Mouse (Mus musculus) MEL (cell line): Measurements from ENCODE around the gene Gpr19. TPM values are rescaled to one million over a fixed set of nuclear protein-coding genes. Genes with fewer than 3 reads are reported as not detected.

Source experiments
- DNase-seq: peaks from one replicate; pipeline ENCODE4 v3.0.0; 2011; ENCODE audit warnings: low read depth, low spot score
- H3K27ac ChIP-seq: 2 replicates; pipeline ENCODE4 v1.5.1; 2012; ENCODE audit warnings: low read depth, mild to moderate bottlenecking, control low read depth, low read length, moderate library complexity; ENCODE audit not compliant: control insufficient read depth
- H3K27me3 ChIP-seq, 2 experiments: fragments of 150-350 bp in 1 of 2; sonication (generic) in 1 of 2; 2 replicates each; pipeline ENCODE4 v1.6.1; 2012; ENCODE audit warnings: low read length in 2 of 2, mild to moderate bottlenecking in 2 of 2, improper control_type of control experiment in 1 of 2, moderate library complexity in 1 of 2; ENCODE audit not compliant: insufficient read depth in 2 of 2, control insufficient read depth in 1 of 2
- H3K36me3 ChIP-seq, 2 experiments: 2 replicates each; pipeline ENCODE4 v1.6.1; 2012 to 2014; ENCODE audit warnings: low read length in 2 of 2, improper control_type of control experiment in 1 of 2, inconsistent platforms in 1 of 2, mild to moderate bottlenecking in 1 of 2; ENCODE audit not compliant: insufficient read depth in 2 of 2, control insufficient read depth in 1 of 2
- H3K4me1 ChIP-seq, 2 experiments: fragments of 150-350 bp in 1 of 2; sonication (generic) in 1 of 2; 2 replicates each; pipeline ENCODE4 v1.6.1; 2012; ENCODE audit warnings: low read length in 2 of 2, improper control_type of control experiment in 1 of 2, mild to moderate bottlenecking in 1 of 2; ENCODE audit not compliant: insufficient read depth in 2 of 2, control insufficient read depth in 1 of 2
- H3K4me3 ChIP-seq, 2 experiments: fragments of 150-350 bp in 1 of 2; sonication (generic) in 1 of 2; 2 replicates each; pipeline ENCODE4 v1.5.1; 2012; ENCODE audit warnings: low read depth in 2 of 2, low read length in 2 of 2, mild to moderate bottlenecking in 2 of 2, moderate library complexity in 2 of 2, control low read depth in 1 of 2, improper control_type of control experiment in 1 of 2; ENCODE audit not compliant: control insufficient read depth in 1 of 2, insufficient read depth in 1 of 2
- H3K79me2 ChIP-seq: 2 replicates; pipeline ENCODE4 v1.6.1; 2012; ENCODE audit warnings: mild to moderate bottlenecking, low read length, moderate library complexity; ENCODE audit not compliant: control insufficient read depth, poor library complexity, insufficient read depth
- H3K9ac ChIP-seq: 2 replicates; pipeline ENCODE4 v1.6.1; 2012; ENCODE audit warnings: low read depth, mild to moderate bottlenecking, control low read depth, low read length, moderate library complexity; ENCODE audit not compliant: control insufficient read depth, poor library complexity, severe bottlenecking
- H3K9me3 ChIP-seq: fragments of 150-350 bp; sonication (generic); replicated peaks from 2 replicates; pipeline ENCODE4 v1.6.1; 2012; ENCODE audit warnings: mild to moderate bottlenecking, low read length, improper control_type of control experiment, moderate library complexity; ENCODE audit not compliant: insufficient read depth
- BHLHE40 ChIP-seq: IDR thresholded peaks from 2 replicates; pipeline ENCODE4 v1.6.1; 2012; ENCODE audit warnings: low read depth, mild to moderate bottlenecking, inconsistent platforms, low read length, improper control_type of control experiment, borderline replicate concordance
- CHD2 ChIP-seq: IDR thresholded peaks from 2 replicates; pipeline ENCODE4 v1.6.1; 2011; ENCODE audit warnings: low read length, improper control_type of control experiment
- E2F4 ChIP-seq: IDR thresholded peaks from 2 replicates; pipeline ENCODE4 v1.6.1; 2011; ENCODE audit warnings: low read depth, low read length, improper control_type of control experiment, borderline replicate concordance
- EP300 ChIP-seq, 2 experiments: IDR thresholded peaks; 2 replicates each; pipeline ENCODE4 v1.6.1; 2011; ENCODE audit warnings: improper control_type of control experiment in 2 of 2, low read length in 2 of 2, low read depth in 1 of 2, mild to moderate bottlenecking in 1 of 2
- ETS1 ChIP-seq: IDR thresholded peaks from 2 replicates; pipeline ENCODE4 v1.6.1; 2012; ENCODE audit warnings: low read depth, mild to moderate bottlenecking, inconsistent platforms, low read length, improper control_type of control experiment, moderate library complexity
- GABPA ChIP-seq: IDR thresholded peaks from 2 replicates; pipeline ENCODE4 v1.6.1; 2012; ENCODE audit warnings: low read depth, mild to moderate bottlenecking, inconsistent platforms, low read length, improper control_type of control experiment, moderate library complexity
- JUND ChIP-seq: IDR thresholded peaks from 2 replicates; pipeline ENCODE4 v1.6.1; 2011; ENCODE audit warnings: low read depth, mild to moderate bottlenecking, improper control_type of control experiment, low read length
- KAT2A ChIP-seq: conservative IDR thresholded peaks from 2 replicates; pipeline ENCODE4 v1.6.1; 2012; ENCODE audit warnings: low read depth, low read length, improper control_type of control experiment, inconsistent platforms
- MAFK ChIP-seq: IDR thresholded peaks from 2 replicates; pipeline ENCODE4 v1.6.1; 2011; ENCODE audit warnings: low read depth, mild to moderate bottlenecking, low read length, improper control_type of control experiment, borderline replicate concordance
- MAX ChIP-seq: IDR thresholded peaks from 2 replicates; pipeline ENCODE4 v1.6.1; 2011; ENCODE audit warnings: low read length, improper control_type of control experiment
- MEF2A ChIP-seq: IDR thresholded peaks from 2 replicates; pipeline ENCODE4 v1.6.1; 2014; ENCODE audit warnings: low read depth, mild to moderate bottlenecking, inconsistent platforms, low read length, improper control_type of control experiment; ENCODE audit not compliant: poor library complexity, insufficient replicate concordance, severe bottlenecking; ENCODE audit errors: extremely low read depth
- MYC ChIP-seq: IDR thresholded peaks from 2 replicates; pipeline ENCODE4 v1.6.1; 2011; ENCODE audit warnings: low read depth, mild to moderate bottlenecking, low read length, improper control_type of control experiment, moderate library complexity
- NELFE ChIP-seq: IDR thresholded peaks from 2 replicates; pipeline ENCODE4 v1.6.1; 2011; ENCODE audit warnings: low read depth, low read length, improper control_type of control experiment
- POLR2A ChIP-seq, 2 experiments: IDR thresholded peaks; 2 replicates each; pipeline ENCODE4 v1.6.1; 2011 to 2012; ENCODE audit warnings: low read length in 2 of 2, mild to moderate bottlenecking in 2 of 2, control low read depth in 1 of 2, improper control_type of control experiment in 1 of 2, low read depth in 1 of 2, moderate library complexity in 1 of 2; ENCODE audit not compliant: control insufficient read depth in 1 of 2, insufficient read depth in 1 of 2, poor library complexity in 1 of 2
- RCOR1 ChIP-seq: IDR thresholded peaks from 2 replicates; pipeline ENCODE4 v1.6.1; 2012; ENCODE audit warnings: low read depth, mild to moderate bottlenecking, inconsistent platforms, low read length, improper control_type of control experiment
- SIN3A ChIP-seq: IDR thresholded peaks from 2 replicates; pipeline ENCODE4 v1.6.1; 2012; ENCODE audit warnings: low read length, improper control_type of control experiment, inconsistent platforms
- TAL1 ChIP-seq: IDR thresholded peaks from 2 replicates; pipeline ENCODE4 v1.6.1; 2012; ENCODE audit warnings: mild to moderate bottlenecking, inconsistent platforms, low read length, moderate library complexity, mixed read lengths
- TBP ChIP-seq: IDR thresholded peaks from 2 replicates; pipeline ENCODE4 v1.8.0; 2011; ENCODE audit warnings: low read depth, low read length, improper control_type of control experiment
- USF1 ChIP-seq: IDR thresholded peaks from 2 replicates; pipeline ENCODE4 v1.6.1; 2014; ENCODE audit warnings: low read depth, mild to moderate bottlenecking, inconsistent platforms, low read length, improper control_type of control experiment, moderate library complexity
- ZKSCAN1 ChIP-seq: IDR thresholded peaks from 2 replicates; pipeline ENCODE4 v1.6.1; 2012; ENCODE audit warnings: low read depth, mild to moderate bottlenecking, inconsistent platforms, low read length, improper control_type of control experiment, moderate library complexity
- ZMIZ1 ChIP-seq: IDR thresholded peaks from 2 replicates; pipeline ENCODE4 v1.6.1; 2012; ENCODE audit warnings: low read depth, mild to moderate bottlenecking, inconsistent platforms, low read length, improper control_type of control experiment, moderate library complexity
- polyA plus RNA-seq, 2 experiments: library from polyadenylated mRNA; stranded (reverse) in 1 of 2; unstranded in 1 of 2; fragments of >175 nt in 1 of 2; fragments of >200 nt in 1 of 2; gene quantifications; 2 replicates each; pipeline versions ENCODE4 v1.2.1 to v1.2.4; 2012; ENCODE audit warnings: low replicate concordance in 2 of 2, low read depth in 1 of 2; ENCODE audit not compliant: insufficient read length in 2 of 2, insufficient read depth in 1 of 2, missing spikeins in 1 of 2
- total RNA-seq: library from RNA; depleted of rRNA; stranded (reverse); fragments of 300-350 nt; gene quantifications from 2 replicates; pipeline ENCODE4 v1.2.3, GENCODE M21; 2012

Gpr19 gene
- total and polyA plus RNA-seq, 3 experiments = 8.4 to 11.7 TPM; not detected in 1

DNA sequence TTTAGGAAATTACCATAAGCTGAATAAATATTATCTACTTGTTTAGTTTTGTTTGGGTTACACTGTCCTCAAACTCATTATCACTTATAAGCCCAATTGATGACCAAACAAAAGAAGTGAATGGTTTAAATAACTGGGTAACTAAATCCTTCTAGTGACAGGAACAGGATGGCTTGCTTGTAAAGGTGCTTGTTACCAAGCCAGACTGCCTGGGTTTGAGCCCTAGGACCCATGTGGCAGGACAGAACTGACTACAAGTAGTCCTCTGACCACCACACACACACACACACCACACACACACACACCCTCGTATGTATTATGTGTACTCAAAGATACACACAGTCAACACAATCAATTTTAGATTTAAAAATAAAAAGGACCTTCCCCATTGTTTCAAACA, 8.6 kb downstream of the Gpr19 start:
- Histone ChIP-seq H3K4me3 (no peak overlapping the region), H3K36me3 (peaks cover 0 to 3% of the 10 kb centered on the region in 2 experiments; a peak in 2 of 4 replicates), H3K27me3 (no peaks in the 10 kb centered on the region), H3K9ac (no peak overlapping the region), H3K9me3 (no peaks in the 10 kb centered on the region), H3K79me2 (no peaks in the 10 kb centered on the region), H3K4me1 (peaks cover 2 to 4% of the 10 kb centered on the region in 2 experiments; a peak in 2 of 4 replicates), H3K27ac (no peak overlapping the region)
- no peak for TF ChIP-seq BHLHE40
- no peak for TF ChIP-seq MEF2A
- TF ChIP-seq SIN3A = no peak
- no peak for TF ChIP-seq E2F4
- TF ChIP-seq TAL1 = no peak
- TF ChIP-seq TBP = no peak
- no peak for TF ChIP-seq ETS1
- TF ChIP-seq USF1 = no peak
- TF ChIP-seq MYC = no peak
- TF ChIP-seq POLR2A (IDR thresholded peaks at IDR 0.05; ENCODE audit: control insufficient read depth in 1 of 2, insufficient read depth in 1 of 2, low read depth in 1 of 2, low read length in 2 of 2, poor library complexity in 1 of 2) = no peak
- TF ChIP-seq ZKSCAN1 = no peak
- no peak for TF ChIP-seq RCOR1
- no peak for DNase-seq

DNA sequence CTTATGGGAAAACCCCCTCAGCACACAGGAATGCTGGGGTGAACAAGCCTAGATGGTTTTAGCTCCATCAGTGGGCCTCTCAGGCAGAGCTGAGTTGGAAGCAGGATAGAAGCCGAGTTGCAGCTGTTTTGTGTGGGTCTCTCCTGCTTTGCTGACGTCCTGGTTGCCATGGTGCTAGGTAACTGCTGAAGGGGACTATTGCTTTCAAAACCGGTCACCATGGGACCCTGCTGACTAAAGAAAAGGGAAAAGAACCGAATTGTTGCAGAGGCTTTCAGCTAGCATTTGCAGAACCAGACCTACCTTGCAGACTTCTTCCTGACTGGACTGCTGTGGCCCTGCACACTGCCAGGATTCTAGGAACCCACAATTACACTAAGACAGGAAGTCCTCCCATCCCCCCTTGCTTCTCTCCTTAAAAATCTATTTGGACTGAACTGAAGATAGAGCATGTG, 9.8 kb downstream of the Gpr19 start:
- TF ChIP-seq ZMIZ1 = no peak
- no peak for TF ChIP-seq EP300 (IDR thresholded peaks at IDR 0.05; ENCODE audit: low read depth in 1 of 2, low read length in 2 of 2)
- no peak for TF ChIP-seq MAX
- no peak for TF ChIP-seq GABPA
- no peak for TF ChIP-seq TAL1
- TF ChIP-seq MAFK = no peak
- no peak for TF ChIP-seq ETS1
- TF ChIP-seq JUND = no peak
- TF ChIP-seq NELFE = no peak
- no peak for TF ChIP-seq USF1
- TF ChIP-seq CHD2 = no peak
- TF ChIP-seq KAT2A = no peak
- TF ChIP-seq MEF2A = no peak
- no peak for TF ChIP-seq SIN3A
- no peak for DNase-seq
- H3K4me1 ChIP-seq = peaks cover 2 to 4% of the 10 kb centered on the region in 2 experiments; a peak in 2 of 4 replicates
- H3K9ac ChIP-seq = no peak overlapping the region
- H3K27ac ChIP-seq = no peak overlapping the region
- H3K27me3 ChIP-seq = no peaks in the 10 kb centered on the region
- no peaks in the 10 kb centered on the region for H3K9me3 ChIP-seq
- H3K36me3 ChIP-seq = peaks cover 0 to 3% of the 10 kb centered on the region in 2 experiments; a peak in 2 of 4 replicates
- no peak overlapping the region for H3K4me3 ChIP-seq
- no peaks in the 10 kb centered on the region for H3K79me2 ChIP-seq
